Mouse (Mus musculus) spleen, adult 2 months (tissue): ENCODE measurements around the gene Bard1. TPM values are rescaled to one million over a fixed set of nuclear protein-coding genes. Genes with fewer than 3 reads are reported as not detected.

ENCODE experiments used
- DNase-seq, 2 experiments: peaks; one replicate each; pipeline versions ENCODE4 v3.0.0 to v3.0.0-alpha.2; 2012 to 2021; ENCODE audit warnings: low spot score in 2 of 2, low read depth in 1 of 2
- H3K27ac ChIP-seq: fragments of 200-500 bp; 2 replicates; pipeline ENCODE4 v1.5.1; 2012; ENCODE audit warnings: low read length, inconsistent platforms; ENCODE audit not compliant: insufficient read depth
- H3K27me3 ChIP-seq: fragments of 200-500 bp; 2 replicates; pipeline ENCODE4 v1.6.1; 2012; ENCODE audit warnings: mild to moderate bottlenecking, moderate library complexity, low read length, inconsistent platforms; ENCODE audit not compliant: control insufficient read depth, insufficient read depth
- H3K36me3 ChIP-seq: fragments of 200-500 bp; 2 replicates; pipeline ENCODE4 v1.6.1; 2012; ENCODE audit warnings: mild to moderate bottlenecking, low read length, inconsistent platforms; ENCODE audit not compliant: control insufficient read depth, insufficient read depth
- H3K4me1 ChIP-seq: fragments of 200-500 bp; 2 replicates; pipeline ENCODE4 v1.6.1; 2011; ENCODE audit warnings: inconsistent platforms; ENCODE audit not compliant: control insufficient read depth, insufficient read depth, insufficient read length
- H3K4me3 ChIP-seq: fragments of 200-500 bp; 2 replicates; pipeline ENCODE4 v1.5.1; 2011; ENCODE audit warnings: mild to moderate bottlenecking, inconsistent platforms; ENCODE audit not compliant: insufficient read depth, insufficient read length; ENCODE audit errors: extremely low read depth
- CTCF ChIP-seq: fragments of 200-500 bp; IDR thresholded peaks from 2 replicates; pipeline ENCODE4 v1.5.1; 2011; ENCODE audit warnings: mild to moderate bottlenecking, inconsistent platforms; ENCODE audit not compliant: insufficient read depth, insufficient read length, insufficient replicate concordance; ENCODE audit errors: extremely low read depth
- POLR2A ChIP-seq: fragments of 200-500 bp; IDR thresholded peaks from 2 replicates; pipeline ENCODE4 v1.6.1; 2011; ENCODE audit warnings: low read depth, low read length, inconsistent platforms
- WGBS: fragments of 180-500 bp; shearing (Covaris S2); methylation state at CpG from one replicate; pipeline ENCODE4 v1.1.7; 2018; 5-methylcytosine and 5-hydroxymethylcytosine counted together
- polyA plus RNA-seq: library from polyadenylated mRNA; depleted of rRNA; stranded (reverse); fragments of >200 nt; gene quantifications from 2 replicates; pipeline ENCODE4 v1.2.3, GENCODE M21; 2012

Gene Bard1
- polyA plus RNA-seq, 1 experiment = 1.6 TPM

DNA sequence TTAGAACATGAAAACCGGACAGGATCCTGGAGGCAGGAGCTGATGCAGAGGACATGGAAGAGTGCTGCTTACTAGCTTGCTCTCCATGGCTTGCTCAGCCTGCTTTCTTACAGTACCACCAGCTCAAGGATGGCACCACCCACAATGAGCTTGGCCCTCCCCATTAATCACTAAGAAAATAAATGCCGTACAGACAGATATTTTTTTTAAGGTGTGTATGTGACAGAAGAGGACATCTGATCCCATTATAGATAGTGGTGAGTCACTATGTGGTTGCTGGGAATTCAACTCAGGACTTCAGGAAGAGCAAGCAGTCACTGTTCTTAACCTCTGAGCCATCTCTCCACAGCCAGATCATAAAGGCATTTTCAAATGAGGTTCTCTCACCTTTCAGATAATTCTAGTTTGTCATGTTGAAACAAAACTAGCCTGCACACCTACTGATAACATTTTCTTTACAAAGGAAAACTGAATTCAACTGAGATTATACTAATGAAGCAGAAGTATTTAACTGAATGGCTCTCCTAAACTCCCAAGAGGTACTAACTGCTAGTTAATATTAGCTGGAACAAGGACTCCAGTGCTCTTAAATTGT, 7.6 kb downstream of the Bard1 start:
- TF ChIP-seq CTCF (no peak), POLR2A (no peak)
- H3K4me3 ChIP-seq = no peak overlapping the region
- no peaks in the 10 kb centered on the region for H3K36me3 ChIP-seq
- H3K27ac ChIP-seq = no peak overlapping the region
- no peaks in the 10 kb centered on the region for H3K27me3 ChIP-seq
- 88% methylated on average over 2 of the region's 2 CpGs for WGBS
- no peak for DNase-seq
- H3K4me1 ChIP-seq = peaks cover 8% of the 10 kb centered on the region; the same call in 1 of the 2 replicates

DNA sequence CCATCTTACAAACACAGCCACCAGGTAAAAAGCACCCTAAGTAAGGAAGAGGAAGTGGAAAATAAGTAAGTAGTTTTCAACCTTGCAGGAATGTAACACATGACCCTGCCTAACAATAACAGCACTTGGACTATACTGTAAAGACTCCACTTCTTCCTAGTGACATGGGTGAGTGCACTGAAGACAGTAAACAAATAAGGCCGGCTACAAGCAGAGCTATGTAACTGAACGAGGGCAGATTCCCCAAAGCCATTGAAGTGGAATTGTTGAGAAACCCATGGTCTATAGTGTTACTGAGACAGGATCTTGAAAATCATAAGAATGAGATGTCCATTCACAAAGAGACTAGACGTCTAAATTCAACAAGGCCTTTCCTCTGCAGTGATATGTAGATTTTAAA, 27.3 kb downstream of the Bard1 start:
- 89% methylated on average over 3 of the region's 3 CpGs for WGBS
- DNase-seq = no peak
- no peaks in the 10 kb centered on the region for H3K27me3 ChIP-seq
- H3K27ac ChIP-seq = no peak overlapping the region
- H3K4me3 ChIP-seq = no peak overlapping the region
- H3K4me1 ChIP-seq = no peaks in the 10 kb centered on the region
- no peaks in the 10 kb centered on the region for H3K36me3 ChIP-seq
- TF ChIP-seq POLR2A = no peak
- no peak for TF ChIP-seq CTCF

DNA sequence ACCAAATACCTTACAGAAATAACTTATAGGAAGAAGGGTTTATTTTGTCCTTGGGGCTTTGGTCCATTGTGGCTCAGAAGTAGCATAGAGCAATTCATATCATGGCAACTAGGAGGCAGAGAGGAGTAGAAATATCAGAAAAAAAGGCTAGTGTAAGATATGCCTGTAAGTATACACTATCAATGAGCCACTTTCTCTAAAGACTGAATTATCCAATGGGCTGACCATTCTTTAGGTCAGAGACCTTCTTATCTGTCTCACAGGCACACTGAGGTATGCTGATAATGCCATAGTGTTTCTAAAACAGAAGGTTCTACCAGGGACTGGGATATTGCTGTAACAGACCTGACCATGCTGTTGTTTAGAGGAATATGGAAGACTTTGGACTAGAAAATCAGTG, 32.2 kb downstream of the Bard1 start:
- TF ChIP-seq CTCF (no peak), POLR2A (no peak)
- Histone ChIP-seq H3K4me1 (no peaks in the 10 kb centered on the region), H3K27ac (no peak overlapping the region), H3K4me3 (no peak overlapping the region), H3K36me3 (no peaks in the 10 kb centered on the region), H3K27me3 (no peaks in the 10 kb centered on the region)
- DNase-seq = no peak

DNA sequence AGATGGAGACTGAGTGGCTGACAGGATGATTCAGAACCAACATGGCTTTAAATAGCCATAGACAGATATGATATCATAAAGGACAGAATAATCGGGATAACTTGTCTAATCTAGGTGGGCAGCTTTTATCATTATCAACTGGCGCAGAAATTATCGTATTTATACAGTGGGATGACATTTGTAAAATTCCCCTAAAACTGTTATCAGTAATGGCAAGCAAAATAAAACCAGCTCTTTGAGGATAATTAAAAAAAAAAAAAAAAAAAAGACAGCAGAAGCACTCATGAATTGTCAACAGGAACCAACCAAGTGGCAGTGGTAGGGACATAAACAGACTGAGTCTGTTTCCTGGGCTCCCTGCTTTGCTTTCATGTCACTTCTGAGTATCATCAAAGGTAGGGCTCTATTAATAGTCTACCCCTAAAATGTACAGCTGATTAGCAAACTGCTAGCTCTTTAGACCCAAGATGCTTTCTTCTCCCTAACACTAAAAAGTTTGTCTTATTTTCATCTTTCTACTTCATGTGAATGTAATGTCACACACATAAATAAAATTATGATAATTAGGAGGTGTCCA, 34.1 kb downstream of the Bard1 start:
- H3K36me3 ChIP-seq = no peaks in the 10 kb centered on the region
- H3K27me3 ChIP-seq = no peaks in the 10 kb centered on the region
- no peak for TF ChIP-seq CTCF
- TF ChIP-seq POLR2A = no peak
- H3K27ac ChIP-seq = no peak overlapping the region
- no peak for DNase-seq
- no peaks in the 10 kb centered on the region for H3K4me1 ChIP-seq
- no peak overlapping the region for H3K4me3 ChIP-seq
- WGBS = 86% methylated on average over 3 of the region's 3 CpGs

DNA sequence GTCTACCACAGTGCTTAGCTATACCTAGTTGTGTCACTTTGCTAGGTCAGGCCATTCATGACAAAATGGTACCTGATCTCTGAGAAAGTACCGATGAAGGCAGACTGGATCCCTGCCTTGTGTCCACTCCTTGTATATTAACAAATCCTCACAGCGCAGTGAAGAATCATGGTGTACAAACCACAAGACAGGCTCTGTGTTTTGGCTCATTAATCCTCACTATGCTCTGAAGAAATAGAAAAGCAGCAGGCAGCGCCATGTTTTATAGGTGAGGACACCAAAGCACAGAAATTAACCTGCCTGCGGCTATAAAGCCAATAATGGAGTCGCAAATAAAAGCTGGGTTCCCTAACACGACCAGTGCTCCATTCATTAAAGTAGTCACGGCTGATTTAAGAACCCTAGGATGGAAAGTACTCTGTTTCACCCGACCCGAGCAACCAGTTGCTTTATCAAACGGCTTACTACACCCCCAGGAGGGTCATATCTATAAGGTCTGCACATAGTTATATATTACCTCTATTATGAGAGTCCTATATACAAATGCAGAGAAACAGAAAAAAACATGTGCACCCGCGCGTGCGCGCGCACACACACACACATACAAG, 39.0 kb downstream of the Bard1 start:
- WGBS = 97% methylated on average over 16 of the region's 16 CpGs
- Histone ChIP-seq H3K27ac (no peak overlapping the region), H3K27me3 (no peaks in the 10 kb centered on the region), H3K4me1 (no peaks in the 10 kb centered on the region), H3K4me3 (no peak overlapping the region), H3K36me3 (no peaks in the 10 kb centered on the region; the same call in 1 of the 2 replicates)
- TF ChIP-seq POLR2A = no peak
- no peak for TF ChIP-seq CTCF
- DNase-seq = no peak

DNA sequence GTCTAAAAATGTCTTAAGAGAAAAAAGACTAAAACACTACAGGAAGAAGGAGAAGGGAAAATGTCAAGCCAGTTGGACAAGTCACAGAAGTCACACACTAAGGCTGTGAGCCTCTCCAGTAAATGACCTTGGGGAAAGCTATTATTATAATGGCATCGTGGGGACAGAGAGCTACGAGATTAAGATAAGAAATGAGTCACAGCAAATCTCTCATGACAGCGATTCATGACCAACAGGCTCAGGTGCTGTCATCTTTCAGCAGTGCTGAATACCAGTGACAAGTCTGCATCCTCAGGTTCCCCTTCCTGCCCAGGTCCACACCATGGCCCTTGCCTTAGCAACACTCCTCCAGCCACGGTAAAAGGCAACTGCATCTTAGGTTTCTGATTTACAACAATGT, 46.8 kb downstream of the Bard1 start:
- no peak for DNase-seq
- Histone ChIP-seq H3K4me3 (no peak overlapping the region), H3K36me3 (no peaks in the 10 kb centered on the region), H3K4me1 (no peaks in the 10 kb centered on the region), H3K27me3 (no peaks in the 10 kb centered on the region), H3K27ac (no peak overlapping the region)
- WGBS = 80% methylated on average over 4 of the region's 4 CpGs
- TF ChIP-seq POLR2A (no peak), CTCF (no peak)

DNA sequence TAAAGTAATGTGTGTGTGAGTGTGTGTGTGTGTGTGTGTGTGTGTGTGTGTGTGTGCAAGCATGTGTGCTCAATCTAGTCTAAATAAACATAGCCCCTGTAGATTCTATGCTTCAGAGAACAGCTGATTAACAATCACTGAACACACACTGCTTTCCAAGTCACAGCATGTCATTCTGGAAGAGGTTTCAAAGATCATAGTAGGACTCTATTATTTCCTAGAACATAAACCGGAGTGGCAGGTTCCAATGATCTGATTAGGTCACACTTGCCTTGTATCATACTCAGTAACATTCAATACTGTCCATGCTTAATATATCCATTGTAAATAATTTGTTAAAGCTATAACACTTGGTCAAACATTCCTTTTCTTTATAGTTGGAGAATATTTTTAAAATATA, 47.5 kb downstream of the Bard1 start:
- no peaks in the 10 kb centered on the region for H3K36me3 ChIP-seq
- whole genome bisulfite sequencing = 95% methylated on average over 1 of the region's 1 CpGs
- no peak overlapping the region for H3K4me3 ChIP-seq
- no peak for TF ChIP-seq CTCF
- TF ChIP-seq POLR2A = no peak
- no peaks in the 10 kb centered on the region for H3K27me3 ChIP-seq
- H3K27ac ChIP-seq = no peak overlapping the region
- H3K4me1 ChIP-seq = no peaks in the 10 kb centered on the region
- DNase-seq = no peak
